Mouse (Mus musculus) cerebellum, postnatal 25 days (tissue): Measurements from ENCODE around the gene Psmb5.
A peak's percentile ranks its signal among the peaks of the same experiment; 100 is the strongest.

Experiments
- DNase-seq, 2 experiments: peaks; one replicate each; pipeline ENCODE4 v3.0.0; 2021; ENCODE audit warnings: mixed read lengths in 2 of 2

The Psmb5 gene

GRCm38 (mm10) chr14:54617897-54618365, at the start of gene Psmb5:
Gene Psmb5, minus strand, starts transcription at chr14:54618022.
- DNase-seq: peak; percentile 91 to 93

GRCm38 (mm10) chr14:54664477-54665222, 46.8 kb upstream of the Psmb5 start:
- DNase-seq: no peak

- no peak for DNase-seq
Observed at GRCm38 (mm10) chr14:54660009-54660408, 42.2 kb upstream of the Psmb5 start.

- DNase-seq: peak; percentile 84 to 89
Observed at GRCm38 (mm10) chr14:54653496-54653895, 35.7 kb upstream of the Psmb5 start.

GRCm38 (mm10) chr14:54652787-54653186, 35.0 kb upstream of the Psmb5 start:
- DNase-seq: no peak

GRCm38 (mm10) chr14:54651556-54651955, 33.7 kb upstream of the Psmb5 start:
- DNase-seq: no peak

- DNase-seq: peak; percentile 78 to 91
Observed at GRCm38 (mm10) chr14:54650621-54651454, 33.0 kb upstream of the Psmb5 start.

- DNase-seq: no peak
Observed at GRCm38 (mm10) chr14:54647900-54648299, 30.1 kb upstream of the Psmb5 start.

GRCm38 (mm10) chr14:54646898-54647636, 29.2 kb upstream of the Psmb5 start:
- DNase-seq: no peak

GRCm38 (mm10) chr14:54646455-54646854, 28.6 kb upstream of the Psmb5 start:
- DNase-seq: no peak

- no peak for DNase-seq
Observed at GRCm38 (mm10) chr14:54644294-54644693, 26.5 kb upstream of the Psmb5 start.

- DNase-seq: no peak
Observed at GRCm38 (mm10) chr14:54643011-54643410, 25.2 kb upstream of the Psmb5 start.

- DNase-seq: peak in 1 of 2 experiments; percentile 34
Observed at GRCm38 (mm10) chr14:54642224-54642944, 24.6 kb upstream of the Psmb5 start.

- DNase-seq: peak; percentile 90 to 92
Observed at GRCm38 (mm10) chr14:54641305-54641969, 23.6 kb upstream of the Psmb5 start, which contains the start of gene Cdh24. Gene Cdh24, minus strand, starts transcription at chr14:54641364.

GRCm38 (mm10) chr14:54640946-54641304, 23.1 kb upstream of the Psmb5 start, which contains the start of gene Gm17606:
Gene Gm17606, plus strand, starts transcription at chr14:54640952.
- no peak for DNase-seq

GRCm38 (mm10) chr14:54640121-54640520, 22.3 kb upstream of the Psmb5 start:
- DNase-seq: no peak

- no peak for DNase-seq
Observed at GRCm38 (mm10) chr14:54638210-54638609, 20.4 kb upstream of the Psmb5 start.

- peak; percentile 57 to 71 for DNase-seq
Observed at GRCm38 (mm10) chr14:54636954-54637353, 19.1 kb upstream of the Psmb5 start.

GRCm38 (mm10) chr14:54634182-54634581, 16.4 kb upstream of the Psmb5 start:
- DNase-seq: no peak

GRCm38 (mm10) chr14:54632252-54632651, 14.4 kb upstream of the Psmb5 start:
- DNase-seq: no peak

GRCm38 (mm10) chr14:54631240-54631599, 13.4 kb upstream of the Psmb5 start:
- DNase-seq: no peak
